Mouse (Mus musculus): Measurements from ENCODE around the gene Pawr.
A peak's percentile ranks its signal among the peaks of the same experiment; 100 is the strongest.

Pawr gene

GRCm38 (mm10) chr10:108331784-108332561 lies at the start of gene Pawr:
Pawr (plus strand) TSS chr10:108332121.
- peak; percentile 47 for DNase-seq

GRCm38 (mm10) chr10:108282351-108282750 lies 49.6 kb upstream of the Pawr start:
- DNase-seq: no peak

- no peak for DNase-seq
These were observed 48.5 kb upstream of the Pawr start for GRCm38 (mm10) chr10:108283418-108283817.

GRCm38 (mm10) chr10:108283837-108284236 lies 48.1 kb upstream of the Pawr start:
- no peak for DNase-seq

- DNase-seq: no peak
These were observed 47.5 kb upstream of the Pawr start for GRCm38 (mm10) chr10:108284445-108284844.

- DNase-seq: no peak
These were observed 46.9 kb upstream of the Pawr start for GRCm38 (mm10) chr10:108284977-108285376.

GRCm38 (mm10) chr10:108286658-108287437 lies 45.1 kb upstream of the Pawr start:
- DNase-seq: no peak

GRCm38 (mm10) chr10:108287438-108287801 lies 44.5 kb upstream of the Pawr start:
- DNase-seq: no peak

GRCm38 (mm10) chr10:108290046-108290445 lies 41.9 kb upstream of the Pawr start:
- no peak for DNase-seq

GRCm38 (mm10) chr10:108291688-108292471 lies 40.0 kb upstream of the Pawr start:
- no peak for DNase-seq

- no peak for DNase-seq
These were observed 39.3 kb upstream of the Pawr start for GRCm38 (mm10) chr10:108292651-108293050.

GRCm38 (mm10) chr10:108293620-108294195 lies 38.2 kb upstream of the Pawr start:
- no peak for DNase-seq

- DNase-seq: no peak
These were observed 37.2 kb upstream of the Pawr start for GRCm38 (mm10) chr10:108294766-108295165.

- no peak for DNase-seq
These were observed 35.5 kb upstream of the Pawr start for GRCm38 (mm10) chr10:108296446-108296845.

- no peak for DNase-seq
These were observed 33.7 kb upstream of the Pawr start for GRCm38 (mm10) chr10:108298261-108298660.

GRCm38 (mm10) chr10:108298841-108299545 lies 32.9 kb upstream of the Pawr start:
- DNase-seq: no peak

GRCm38 (mm10) chr10:108299828-108300227 lies 32.1 kb upstream of the Pawr start:
- DNase-seq: no peak

- peak; percentile 87 for DNase-seq
These were observed 31.1 kb upstream of the Pawr start for GRCm38 (mm10) chr10:108300843-108301242.

GRCm38 (mm10) chr10:108307772-108308171 lies 24.1 kb upstream of the Pawr start:
- DNase-seq: no peak

- no peak for DNase-seq
These were observed 21.7 kb upstream of the Pawr start for GRCm38 (mm10) chr10:108310195-108310594.

GRCm38 (mm10) chr10:108311396-108311795 lies 20.5 kb upstream of the Pawr start:
- DNase-seq: no peak

- DNase-seq: no peak
These were observed 18.1 kb upstream of the Pawr start for GRCm38 (mm10) chr10:108313845-108314244.

Data from right cerebral cortex, postnatal 14 days (tissue).